Mouse (Mus musculus) liver, embryonic 12.5 days (tissue): ENCODE results near the gene Plcb4. TPM values are rescaled to one million over a fixed set of nuclear protein-coding genes. Genes with fewer than 3 reads are reported as not detected.

Experiments used
- ATAC-seq: fragments of 200-750 bp; cut with Nextera tagmentation; 2 replicates; pipeline ENCODE4 v1.8.0; 2017; ENCODE audit warnings: moderate number of reproducible peaks, mild to moderate bottlenecking, moderate library complexity
- H3K27ac ChIP-seq: fragments of 300-500 bp; sonication (generic); 2 replicates; pipeline ENCODE4 v1.5.1; 2016; ENCODE audit warnings: mild to moderate bottlenecking
- H3K27me3 ChIP-seq: fragments of 300-500 bp; sonication (generic); replicated peaks from 2 replicates; pipeline ENCODE4 v1.6.1; 2016; ENCODE audit warnings: mild to moderate bottlenecking, moderate library complexity
- H3K36me3 ChIP-seq: fragments of 300-500 bp; sonication (generic); 2 replicates; pipeline ENCODE4 v1.6.1; 2016; ENCODE audit warnings: mild to moderate bottlenecking, moderate library complexity
- H3K4me1 ChIP-seq: fragments of 300-500 bp; sonication (generic); 2 replicates; pipeline ENCODE4 v1.6.1; 2016
- H3K4me2 ChIP-seq: fragments of 300-500 bp; sonication (generic); 2 replicates; pipeline ENCODE4 v1.6.1; 2016; ENCODE audit warnings: mild to moderate bottlenecking, moderate library complexity
- H3K4me3 ChIP-seq: fragments of 300-500 bp; sonication (generic); 2 replicates; pipeline ENCODE4 v1.5.1; 2016; ENCODE audit warnings: mild to moderate bottlenecking, moderate library complexity
- H3K9ac ChIP-seq: fragments of 300-500 bp; sonication (generic); 2 replicates; pipeline ENCODE4 v1.6.1; 2016; ENCODE audit warnings: mild to moderate bottlenecking, moderate library complexity
- H3K9me3 ChIP-seq: fragments of 300-500 bp; sonication (generic); replicated peaks from 2 replicates; pipeline ENCODE4 v1.6.1; 2016; ENCODE audit warnings: mild to moderate bottlenecking, moderate library complexity
- WGBS: fragments of 180-500 bp; shearing (Covaris S2); methylation state at CpG from one replicate; pipeline ENCODE4 v1.1.7; 2016; ENCODE audit not compliant: insufficient replicate concordance; 5-methylcytosine and 5-hydroxymethylcytosine counted together
- polyA plus RNA-seq: library from polyadenylated mRNA; unstranded; fragments of >200 nt; fragmentation: Nextera tagmentation; extraction: Ambion mirVana; gene quantifications from 2 replicates; pipeline ENCODE4 v1.2.1, GENCODE M21; 2016

Plcb4 gene
- polyA plus RNA-seq, 1 experiment from 2014 or later = 5.8 TPM

- H3K36me3 ChIP-seq = no peaks in the 10 kb centered on the region
- H3K4me2 ChIP-seq = no peak overlapping the region
- no peaks in the 10 kb centered on the region for H3K4me1 ChIP-seq
- no peak overlapping the region for H3K9ac ChIP-seq
- no peaks in the 10 kb centered on the region for H3K9me3 ChIP-seq
- H3K27me3 ChIP-seq = no peaks in the 10 kb centered on the region
- WGBS = 71% methylated on average over 8 of the region's 8 CpGs
- no peak overlapping the region for H3K27ac ChIP-seq
- H3K4me3 ChIP-seq = no peak overlapping the region
- ATAC-seq = no peak
Observed at GRCm38 (mm10) chr2:135926660-135927343, 268.0 kb downstream of the Plcb4 start.

GRCm38 (mm10) chr2:135929021-135929720, 270.4 kb downstream of the Plcb4 start:
- Histone ChIP-seq H3K9ac (no peak overlapping the region), H3K36me3 (no peaks in the 10 kb centered on the region), H3K4me2 (no peak overlapping the region), H3K4me3 (no peak overlapping the region), H3K27ac (no peak overlapping the region), H3K4me1 (no peaks in the 10 kb centered on the region), H3K27me3 (no peaks in the 10 kb centered on the region), H3K9me3 (no peaks in the 10 kb centered on the region)
- WGBS = 69% methylated on average over 9 of the region's 9 CpGs
- ATAC-seq = no peak

- no peaks in the 10 kb centered on the region for H3K36me3 ChIP-seq
- no peaks in the 10 kb centered on the region for H3K4me1 ChIP-seq
Observed at GRCm38 (mm10) chr2:135930696-135931095, 271.9 kb downstream of the Plcb4 start.

GRCm38 (mm10) chr2:135932569-135932968, 273.8 kb downstream of the Plcb4 start:
- ATAC-seq = no peak
- WGBS = 68% methylated on average over 4 of the region's 4 CpGs
- Histone ChIP-seq H3K4me1 (no peaks in the 10 kb centered on the region), H3K9me3 (no peaks in the 10 kb centered on the region), H3K27ac (no peak overlapping the region), H3K9ac (no peak overlapping the region), H3K4me3 (no peak overlapping the region), H3K4me2 (no peak overlapping the region), H3K36me3 (no peaks in the 10 kb centered on the region), H3K27me3 (no peaks in the 10 kb centered on the region)

More at GRCm38 (mm10) chr2:135930696-135931095, 271.9 kb downstream of the Plcb4 start:
- no peaks in the 10 kb centered on the region for H3K27me3 ChIP-seq
- ATAC-seq = no peak
- H3K9me3 ChIP-seq = no peaks in the 10 kb centered on the region
- H3K27ac ChIP-seq = no peak overlapping the region
- WGBS = 56% methylated on average over 4 of the region's 4 CpGs
- H3K4me3 ChIP-seq = no peak overlapping the region
- no peak overlapping the region for H3K9ac ChIP-seq
- no peak overlapping the region for H3K4me2 ChIP-seq

GRCm38 (mm10) chr2:135936376-135936775, 277.6 kb downstream of the Plcb4 start:
- H3K36me3 ChIP-seq = no peaks in the 10 kb centered on the region
- H3K9me3 ChIP-seq = no peaks in the 10 kb centered on the region
- H3K4me3 ChIP-seq = no peak overlapping the region
- WGBS = 62% methylated on average over 6 of the region's 6 CpGs
- no peak overlapping the region for H3K9ac ChIP-seq
- H3K4me1 ChIP-seq = no peaks in the 10 kb centered on the region
- no peak overlapping the region for H3K4me2 ChIP-seq
- no peaks in the 10 kb centered on the region for H3K27me3 ChIP-seq
- ATAC-seq = no peak
- H3K27ac ChIP-seq = no peak overlapping the region

GRCm38 (mm10) chr2:135937646-135938045, 278.8 kb downstream of the Plcb4 start:
- no peak for ATAC-seq
- Histone ChIP-seq H3K27ac (no peak overlapping the region), H3K27me3 (no peaks in the 10 kb centered on the region), H3K9ac (no peak overlapping the region), H3K9me3 (no peaks in the 10 kb centered on the region), H3K4me3 (no peak overlapping the region), H3K36me3 (no peaks in the 10 kb centered on the region), H3K4me1 (no peaks in the 10 kb centered on the region), H3K4me2 (no peak overlapping the region)
- 69% methylated on average over 6 of the region's 6 CpGs for WGBS

- ATAC-seq = no peak
- whole genome bisulfite sequencing = 66% methylated on average over 9 of the region's 9 CpGs
- H3K4me3 ChIP-seq = no peak overlapping the region
- no peak overlapping the region for H3K4me2 ChIP-seq
- no peaks in the 10 kb centered on the region for H3K4me1 ChIP-seq
- no peak overlapping the region for H3K9ac ChIP-seq
- H3K9me3 ChIP-seq = no peaks in the 10 kb centered on the region
- no peaks in the 10 kb centered on the region for H3K36me3 ChIP-seq
- no peak overlapping the region for H3K27ac ChIP-seq
- no peaks in the 10 kb centered on the region for H3K27me3 ChIP-seq
Observed at GRCm38 (mm10) chr2:135939933-135940332, 281.1 kb downstream of the Plcb4 start.

GRCm38 (mm10) chr2:135947839-135948238, 289.0 kb downstream of the Plcb4 start:
- H3K9ac ChIP-seq = no peak overlapping the region
- H3K4me3 ChIP-seq = no peak overlapping the region
- 0 out of 2 replicates have a peak, but pooled peaks cover 5% of the 10 kb centered on the region for H3K36me3 ChIP-seq
- no peaks in the 10 kb centered on the region; the same call in 1 of the 2 replicates for H3K9me3 ChIP-seq
- H3K27ac ChIP-seq = no peak overlapping the region
- 60% methylated on average over 1 of the region's 1 CpGs for WGBS
- H3K4me2 ChIP-seq = no peak overlapping the region
- no peaks in the 10 kb centered on the region for H3K27me3 ChIP-seq
- no peaks in the 10 kb centered on the region for H3K4me1 ChIP-seq
- no peak for ATAC-seq

GRCm38 (mm10) chr2:135954760-135955548, 296.1 kb downstream of the Plcb4 start:
- no peaks in the 10 kb centered on the region for H3K9me3 ChIP-seq

GRCm38 (mm10) chr2:135955796-135956195, 297.0 kb downstream of the Plcb4 start:
- H3K27ac ChIP-seq = no peak overlapping the region
- WGBS = 79% methylated on average over 8 of the region's 8 CpGs
- H3K4me2 ChIP-seq = no peak overlapping the region
- no peak overlapping the region for H3K9ac ChIP-seq
- no peak for ATAC-seq
- H3K36me3 ChIP-seq = no peaks in the 10 kb centered on the region
- H3K4me3 ChIP-seq = no peak overlapping the region
- H3K4me1 ChIP-seq = no peaks in the 10 kb centered on the region
- H3K9me3 ChIP-seq = no peaks in the 10 kb centered on the region
- no peaks in the 10 kb centered on the region for H3K27me3 ChIP-seq

More at GRCm38 (mm10) chr2:135954760-135955548, 296.1 kb downstream of the Plcb4 start:
- H3K4me3 ChIP-seq = no peak overlapping the region
- no peak for ATAC-seq
- H3K9ac ChIP-seq = no peak overlapping the region
- H3K4me1 ChIP-seq = no peaks in the 10 kb centered on the region
- 77% methylated on average over 13 of the region's 13 CpGs for WGBS
- H3K4me2 ChIP-seq = no peak overlapping the region
- H3K27ac ChIP-seq = no peak overlapping the region
- no peaks in the 10 kb centered on the region for H3K36me3 ChIP-seq
- no peaks in the 10 kb centered on the region for H3K27me3 ChIP-seq

- H3K27ac ChIP-seq = no peak overlapping the region
- no peaks in the 10 kb centered on the region for H3K27me3 ChIP-seq
- no peak overlapping the region for H3K4me3 ChIP-seq
- WGBS = 38% methylated on average over 7 of the region's 7 CpGs
- no peaks in the 10 kb centered on the region for H3K36me3 ChIP-seq
- peak; percentile 40; the same call in 1 of the 2 replicates for ATAC-seq
- H3K9me3 ChIP-seq = no peaks in the 10 kb centered on the region
- H3K9ac ChIP-seq = no peak overlapping the region
- no peak overlapping the region for H3K4me2 ChIP-seq
- no peaks in the 10 kb centered on the region for H3K4me1 ChIP-seq
Observed at GRCm38 (mm10) chr2:135957689-135958088, 298.9 kb downstream of the Plcb4 start.

- Histone ChIP-seq H3K9me3 (no peaks in the 10 kb centered on the region), H3K4me2 (no peak overlapping the region), H3K27ac (no peak overlapping the region), H3K27me3 (no peaks in the 10 kb centered on the region), H3K36me3 (no peaks in the 10 kb centered on the region), H3K4me3 (no peak overlapping the region), H3K4me1 (no peaks in the 10 kb centered on the region), H3K9ac (no peak overlapping the region)
- no peak for ATAC-seq
- 82% methylated on average over 17 of the region's 17 CpGs for WGBS
Observed at GRCm38 (mm10) chr2:135958453-135958852, 299.6 kb downstream of the Plcb4 start.
